Mouse (Mus musculus) testis, adult 10 weeks (tissue): ENCODE results near the gene Ifnz. TPM values are rescaled to one million over a fixed set of nuclear protein-coding genes. Genes with fewer than 3 reads are reported as not detected.

ENCODE experiments used
- polyA plus RNA-seq: library from polyadenylated mRNA; stranded (reverse); fragments of 350-450 nt; fragmentation: Illumina TruSeq; extraction: RNeasy Lipid Tissue Mini Kit (QIAGEN cat#74804); gene quantifications from one replicate; pipeline ENCODE4 v1.2.3, GENCODE M21; 2014; ENCODE audit warnings: low read depth, low replicate concordance

Ifnz gene
- not detected for polyA plus RNA-seq

GRCm38 (mm10) chr4:88781831-88782230 is at the start of gene Ifnz:
Ifnz (plus strand) TSS chr4:88782131.

GRCm38 (mm10) chr4:88754818-88755340 is 27.1 kb upstream of the Ifnz start, which contains the start of gene Gm13271:
Gm13271 (plus strand) TSS chr4:88754868.

DNA sequence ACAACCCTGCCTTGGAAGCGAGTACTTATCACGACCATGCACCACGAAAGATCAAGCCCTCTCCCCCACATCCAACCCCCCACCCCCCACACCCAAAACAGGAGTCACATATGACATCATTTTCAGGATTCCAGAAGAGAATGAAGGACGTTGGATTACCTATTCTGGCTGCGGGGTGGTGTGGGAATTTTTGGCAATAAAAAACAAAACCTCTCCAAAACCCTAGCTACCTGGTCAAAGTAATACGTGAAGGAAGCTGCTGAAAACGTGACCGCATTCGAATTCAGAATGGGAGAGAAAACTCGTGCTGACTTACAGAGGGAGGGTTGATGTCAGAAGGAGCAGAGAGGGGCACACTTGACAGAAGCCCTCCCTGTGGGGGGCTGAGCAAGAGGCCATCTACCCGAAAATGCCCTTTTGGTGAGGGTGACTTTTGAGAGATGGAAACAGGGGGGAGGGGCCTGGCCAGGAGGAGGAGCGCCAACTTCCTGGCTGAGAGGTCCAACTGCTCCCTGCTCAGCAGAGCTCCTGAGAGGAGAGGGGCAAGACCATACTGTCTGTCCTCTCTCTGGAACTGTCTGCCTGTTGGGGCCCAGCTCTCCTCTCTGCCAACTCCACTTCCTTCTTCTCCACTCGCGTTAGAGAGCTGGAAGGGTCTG is 22.2 kb upstream of the Ifnz start, which contains the start of gene Gm13283:
TSS of gene Gm13283 (plus strand) at position 510 of the 659 bp plus-strand sequence.

GRCm38 (mm10) chr4:88773534-88773933 is 8.4 kb upstream of the Ifnz start, which contains the start of gene Gm13290:
Gm13290 (plus strand) TSS chr4:88773834.

DNA sequence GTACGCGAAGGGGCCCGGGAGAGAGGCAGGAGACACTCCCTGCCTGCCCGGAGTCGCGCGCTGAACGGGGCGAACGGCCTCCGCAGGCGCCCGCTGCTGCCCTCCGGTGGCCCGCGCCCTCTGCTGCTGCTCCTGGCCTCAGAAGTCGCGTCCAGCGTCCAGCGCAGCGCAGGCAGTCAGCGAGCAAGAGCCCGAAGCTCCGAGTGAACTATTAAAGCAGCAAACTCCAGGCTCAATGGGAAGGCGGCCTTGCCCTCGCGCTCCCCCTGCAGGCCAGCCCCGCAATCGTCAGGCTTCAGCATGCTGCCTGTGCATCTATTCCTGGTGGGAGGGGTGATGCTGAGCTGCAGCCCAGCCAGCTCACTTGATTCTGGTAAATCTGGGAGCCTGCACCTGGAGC is 5.3 kb upstream of the Ifnz start, which contains the start of gene Gm13289:
TSS of gene Gm13289 (plus strand) at position 301 of the 400 bp plus-strand sequence.

DNA sequence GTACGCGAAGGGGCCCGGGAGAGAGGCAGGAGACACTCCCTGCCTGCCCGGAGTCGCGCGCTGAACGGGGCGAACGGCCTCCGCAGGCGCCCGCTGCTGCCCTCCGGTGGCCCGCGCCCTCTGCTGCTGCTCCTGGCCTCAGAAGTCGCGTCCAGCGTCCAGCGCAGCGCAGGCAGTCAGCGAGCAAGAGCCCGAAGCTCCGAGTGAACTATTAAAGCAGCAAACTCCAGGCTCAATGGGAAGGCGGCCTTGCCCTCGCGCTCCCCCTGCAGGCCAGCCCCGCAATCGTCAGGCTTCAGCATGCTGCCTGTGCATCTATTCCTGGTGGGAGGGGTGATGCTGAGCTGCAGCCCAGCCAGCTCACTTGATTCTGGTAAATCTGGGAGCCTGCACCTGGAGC is 2.4 kb upstream of the Ifnz start, which contains the start of gene Gm13272:
TSS of gene Gm13272 (plus strand) at position 301 of the 400 bp plus-strand sequence.

DNA sequence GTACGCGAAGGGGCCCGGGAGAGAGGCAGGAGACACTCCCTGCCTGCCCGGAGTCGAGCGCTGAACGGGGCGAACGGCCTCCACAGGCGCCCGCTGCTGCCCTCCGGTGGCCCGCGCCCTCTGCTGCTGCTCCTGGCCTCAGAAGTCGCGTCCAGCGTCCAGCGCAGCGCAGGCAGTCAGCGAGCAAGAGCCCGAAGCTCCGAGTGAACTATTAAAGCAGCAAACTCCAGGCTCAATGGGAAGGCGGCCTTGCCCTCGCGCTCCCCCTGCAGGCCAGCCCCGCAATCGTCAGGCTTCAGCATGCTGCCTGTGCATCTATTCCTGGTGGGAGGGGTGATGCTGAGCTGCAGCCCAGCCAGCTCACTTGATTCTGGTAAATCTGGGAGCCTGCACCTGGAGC is 3.5 kb downstream of the Ifnz start, which contains the start of gene Gm13276:
TSS of gene Gm13276 (plus strand) at position 301 of the 400 bp plus-strand sequence.

GRCm38 (mm10) chr4:88788402-88788801 is 6.5 kb downstream of the Ifnz start, which contains the start of gene Gm13277:
Gm13277 (plus strand) TSS chr4:88788632.

GRCm38 (mm10) chr4:88791250-88791649 is 9.3 kb downstream of the Ifnz start, which contains the start of gene Gm13278:
Gm13278 (plus strand) TSS chr4:88791550.

GRCm38 (mm10) chr4:88793936-88794675 is 12.2 kb downstream of the Ifnz start, which contains the start of gene Gm13275:
Gm13275 (plus strand) TSS chr4:88794487.

GRCm38 (mm10) chr4:88797097-88797496 is 15.2 kb downstream of the Ifnz start, which contains the start of gene Gm13279:
Gm13279 (plus strand) TSS chr4:88797397.

GRCm38 (mm10) chr4:88799365-88799764 is 17.4 kb downstream of the Ifnz start, which contains the start of gene Gm13285:
Gm13285 (plus strand) TSS chr4:88799665.

GRCm38 (mm10) chr4:88802954-88803353 is 21.0 kb downstream of the Ifnz start, which contains the start of gene Gm13287:
Gm13287 (plus strand) TSS chr4:88803254.

DNA sequence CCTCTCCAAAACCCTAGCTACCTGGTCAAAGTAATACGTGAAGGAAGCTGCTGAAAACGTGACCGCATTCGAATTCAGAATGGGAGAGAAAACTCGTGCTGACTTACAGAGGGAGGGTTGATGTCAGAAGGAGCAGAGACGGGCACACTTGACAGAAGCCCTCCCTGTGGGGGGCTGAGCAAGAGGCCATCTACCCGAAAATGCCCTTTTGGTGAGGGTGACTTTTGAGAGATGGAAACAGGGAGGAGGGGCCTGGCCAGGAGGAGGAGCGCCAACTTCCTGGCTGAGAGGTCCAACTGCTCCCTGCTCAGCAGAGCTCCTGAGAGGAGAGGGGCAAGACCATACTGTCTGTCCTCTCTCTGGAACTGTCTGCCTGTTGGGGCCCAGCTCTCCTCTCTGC is 23.3 kb downstream of the Ifnz start, which contains the start of gene Gm13288:
TSS of gene Gm13288 (plus strand) at position 301 of the 400 bp plus-strand sequence.

GRCm38 (mm10) chr4:88815928-88816327 is 34.0 kb downstream of the Ifnz start, which contains the start of gene Ifna7:
Ifna7 (plus strand) TSS chr4:88816228.

DNA sequence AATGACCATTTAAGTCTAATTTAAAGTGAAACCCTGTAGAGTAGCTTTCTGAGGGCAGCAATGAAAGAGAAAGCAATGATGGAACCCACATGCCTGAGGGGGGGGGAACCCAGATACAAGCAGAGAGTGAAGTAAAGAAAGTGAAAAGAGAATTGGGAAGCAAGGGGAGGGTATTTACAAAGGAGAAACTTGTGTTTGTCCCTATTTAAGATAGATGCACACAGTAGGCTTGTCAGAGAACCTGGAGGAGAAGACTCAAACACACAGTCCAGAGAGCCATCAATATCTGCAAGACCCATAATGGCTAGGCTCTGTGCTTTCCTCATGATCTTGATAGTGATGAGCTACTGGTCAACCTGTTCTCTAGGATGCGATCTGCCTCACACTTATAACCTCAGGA is 37.7 kb downstream of the Ifnz start, which contains the start of gene Ifna11:
TSS of gene Ifna11 (plus strand) at position 301 of the 400 bp plus-strand sequence.

GRCm38 (mm10) chr4:88827116-88827515 is 45.2 kb downstream of the Ifnz start, which contains the start of gene Ifna6:
Ifna6 (plus strand) TSS chr4:88827416.

Other genes with a start within 250 kb of the Ifnz start
- gene Ifna15, start 223.9 kb upstream of the Ifnz start, polyA plus RNA-seq = not detected
- not detected for gene Ifna14, start 210.3 kb upstream of the Ifnz start, polyA plus RNA-seq
- gene Ifna9, start 189.7 kb upstream of the Ifnz start, polyA plus RNA-seq = not detected
- gene Ifna12, start 178.8 kb upstream of the Ifnz start, polyA plus RNA-seq = not detected
- gene C87499, start 147.7 kb upstream of the Ifnz start, polyA plus RNA-seq = not detected
- not detected for gene Ifna13, start 137.7 kb upstream of the Ifnz start, polyA plus RNA-seq
- not detected for gene Ifna16, start 105.2 kb upstream of the Ifnz start, polyA plus RNA-seq
- gene Ifna2, start 98.2 kb upstream of the Ifnz start, polyA plus RNA-seq = not detected
- not detected for gene Ifnab, start 90.8 kb upstream of the Ifnz start, polyA plus RNA-seq
- gene Gm26566, start 60.3 kb upstream of the Ifnz start, polyA plus RNA-seq = not detected
- 41.4 TPM for gene Klhl9, start 59.7 kb upstream of the Ifnz start, polyA plus RNA-seq
- gene Gm13271, start 27.3 kb upstream of the Ifnz start, polyA plus RNA-seq = not detected
- gene Gm13283, start 22.0 kb upstream of the Ifnz start, polyA plus RNA-seq = not detected
- gene Gm13290, start 8.3 kb upstream of the Ifnz start, polyA plus RNA-seq = not detected
- not detected for gene Gm13289, start 5.2 kb upstream of the Ifnz start, polyA plus RNA-seq
- gene Gm13272, start 2.3 kb upstream of the Ifnz start, polyA plus RNA-seq = not detected
- not detected for gene Gm13276, start 3.6 kb downstream of the Ifnz start, polyA plus RNA-seq
- not detected for gene Gm13277, start 6.5 kb downstream of the Ifnz start, polyA plus RNA-seq
- not detected for gene Gm13278, start 9.4 kb downstream of the Ifnz start, polyA plus RNA-seq
- not detected for gene Gm13275, start 12.4 kb downstream of the Ifnz start, polyA plus RNA-seq
- not detected for gene Gm13279, start 15.3 kb downstream of the Ifnz start, polyA plus RNA-seq
- gene Gm13285, start 17.5 kb downstream of the Ifnz start, polyA plus RNA-seq = not detected
- not detected for gene Gm13287, start 21.1 kb downstream of the Ifnz start, polyA plus RNA-seq
- gene Gm13288, start 23.4 kb downstream of the Ifnz start, polyA plus RNA-seq = not detected
- not detected for gene Ifna7, start 34.1 kb downstream of the Ifnz start, polyA plus RNA-seq
- not detected for gene Ifna11, start 37.8 kb downstream of the Ifnz start, polyA plus RNA-seq
- gene Ifna6, start 45.3 kb downstream of the Ifnz start, polyA plus RNA-seq = not detected
- gene Ifna5, start 53.4 kb downstream of the Ifnz start, polyA plus RNA-seq = not detected
- gene Ifna4, start 59.7 kb downstream of the Ifnz start, polyA plus RNA-seq = not detected
- not detected for gene Ifna1, start 68.0 kb downstream of the Ifnz start, polyA plus RNA-seq
- not detected for gene Ifne, start 98.1 kb downstream of the Ifnz start, polyA plus RNA-seq